ENCODE assay signal across 7 mouse cellular contexts in genomic region chr12:99561333-99561766, GRCm38 (mm10). TPM values are rescaled to one million over a fixed set of nuclear protein-coding genes. Genes with fewer than 3 reads are reported as not detected.
DNase-seq lines count a peak whose midpoint lies in the region; ATAC-seq and TF ChIP-seq lines count a peak whose summit lies in the region.

No protein-coding gene starts in this region.

- H3ac ChIP-seq in myocyte (ENCODE audit: control insufficient read depth, insufficient read length): no peak overlapping the region

- no peak for ATAC-seq in intestine, embryonic 15.5 days
- no peak for ATAC-seq in cerebellum, adult (ENCODE audit: insufficient number of reproducible peaks, low FRiP score, low TSS enrichment)

- no peaks in the 10 kb centered on the region for H3K36me3 ChIP-seq in testis, adult 2 months (ENCODE audit: control insufficient read depth, insufficient read depth, low read length)
- no peaks in the 10 kb centered on the region for H3K36me3 ChIP-seq in intestine, embryonic 15.5 days
- no peaks in the 10 kb centered on the region for H3K36me3 ChIP-seq in myocyte (ENCODE audit: control insufficient read depth, insufficient read depth)

- H3K27ac ChIP-seq in testis, adult 2 months (ENCODE audit: control insufficient read depth, insufficient read depth, low read depth, low read length): 0 out of 2 replicates have a peak overlapping the region, but pooled peaks have one; percentile 39
- H3K27ac ChIP-seq in embryonic fibroblast, embryonic 13.5 days (ENCODE audit: insufficient read depth, low read length): no peak overlapping the region
- H3K27ac ChIP-seq in intestine, embryonic 15.5 days: peak overlapping the region; percentile 76; the same call in 1 of the 2 replicates

- no peaks in the 10 kb centered on the region; the same call in 1 of the 2 replicates for H3K27me3 ChIP-seq in testis, adult 2 months (ENCODE audit: control insufficient read depth, insufficient read depth, low read length)
- H3K27me3 ChIP-seq in intestine, embryonic 15.5 days (replicated peaks): no peaks in the 10 kb centered on the region
- no peaks in the 10 kb centered on the region for H3K27me3 ChIP-seq in myocyte (ENCODE audit: control insufficient read depth, insufficient read depth, insufficient read length)

- no peak for TF ChIP-seq CTCF in testis, adult 2 months (IDR thresholded peaks at IDR 0.05; ENCODE audit: control insufficient read depth, insufficient read depth, insufficient replicate concordance, low read depth, low read length)
- no peak for TF ChIP-seq CTCF in embryonic fibroblast, embryonic 13.5 days (IDR thresholded peaks at IDR 0.05; ENCODE audit: borderline replicate concordance, insufficient read depth, low read length)

- no peak for TF ChIP-seq POLR2A in testis, adult 2 months (IDR thresholded peaks at IDR 0.05; ENCODE audit: control insufficient read depth, low read depth, low read length)
- TF ChIP-seq POLR2A in embryonic fibroblast, embryonic 13.5 days (IDR thresholded peaks at IDR 0.05; ENCODE audit: low read depth, low read length): no peak
- no peak for TF ChIP-seq POLR2A in myocyte (IDR thresholded peaks at IDR 0.05; ENCODE audit: insufficient read length, low read depth)

- no peak overlapping the region for H3K9ac ChIP-seq in intestine, embryonic 15.5 days

- peaks cover 13% of the 10 kb centered on the region for H3K4me1 ChIP-seq in testis, adult 2 months (ENCODE audit: control insufficient read depth, insufficient read depth, low read length)
- H3K4me1 ChIP-seq in embryonic fibroblast, embryonic 13.5 days (ENCODE audit: control insufficient read depth, insufficient read depth, low read length): peaks cover 2% of the 10 kb centered on the region; the same call in 1 of the 2 replicates
- peaks cover 15% of the 10 kb centered on the region for H3K4me1 ChIP-seq in intestine, embryonic 15.5 days (replicated peaks)

- WGBS in intestine, embryonic 15.5 days: 34% methylated on average over 3 of the region's 3 CpGs

- no peak for DNase-seq in testis, postnatal 10 days (ENCODE audit: low spot score)
- no peak for DNase-seq in right cerebral cortex, postnatal 10 days (ENCODE audit: low spot score in 2 of 2)

- H3K4me2 ChIP-seq in intestine, embryonic 15.5 days (replicated peaks): peak overlapping the region; percentile 89
- peak overlapping the region; percentile 91 for H3K4me2 ChIP-seq in myocyte (ENCODE audit: low read depth)

- no peaks in the 10 kb centered on the region for H3K9me3 ChIP-seq in intestine, embryonic 15.5 days

- H3K79me2 ChIP-seq in myocyte (ENCODE audit: control insufficient read depth, insufficient read depth): no peaks in the 10 kb centered on the region

- H3K4me3 ChIP-seq in testis, adult 2 months (ENCODE audit: control insufficient read depth, low read depth, low read length): no peak overlapping the region
- H3K4me3 ChIP-seq in embryonic fibroblast, embryonic 13.5 days (ENCODE audit: insufficient read depth, low read length): peak overlapping the region; percentile 29
- no peak overlapping the region for H3K4me3 ChIP-seq in intestine, embryonic 15.5 days (replicated peaks)
- peak overlapping the region; percentile 76 for H3K4me3 ChIP-seq in myocyte

TF ChIP-seq in myocyte, 11 proteins besides CTCF, POLR2A, EP300 and RAD21:
- TF ChIP-seq USF1 (IDR thresholded peaks at IDR 0.05; ENCODE audit: low read depth) (no peak), MAX (IDR thresholded peaks at IDR 0.05; ENCODE audit: low read depth) (no peak), MYOD1 (IDR thresholded peaks at IDR 0.05; ENCODE audit: control insufficient read depth in 1 of 3, insufficient read length in 2 of 3, low read depth in 2 of 3) (peak in 2 of 3 experiments; percentile 31 to 48)

RNA-seq across cellular contexts. Expression of gene Foxn3, which starts 2.0 kb away (rescaled TPM):
- 7.3 and 8.2 TPM in 2 replicates for polyA plus RNA-seq in testis, adult 2 months (2012; rRNA removed)
- 39.6 and 59.0 TPM in 2 replicates for polyA plus RNA-seq in embryonic fibroblast, embryonic 13.5 days (2011; ENCODE audit: insufficient read length, low read depth, missing spikeins)
- 57.3 and 58.6 TPM in 2 replicates for polyA plus RNA-seq in intestine, embryonic 15.5 days (2015; fragmentation: Nextera tagmentation; extraction: Ambion mirVana)
- 5.8 TPM for polyA plus RNA-seq in myocyte (2012; fragmentation: generic; extraction: Trizol)

Comparison
In these comparisons a context has a peak if more than half of its experiments do, and no peak if none do; other contexts are left out.
1. H3K4me3 ChIP-seq: peak in embryonic fibroblast, embryonic 13.5 days (single experiment) and myocyte (single experiment); none in testis, adult 2 months (single experiment) and intestine, embryonic 15.5 days (single experiment).